Mouse (Mus musculus) mature B cell (primary cell): ENCODE results near the gene Jmjd1c.

Experiments
- in situ Hi-C: fragments of 300-500 bp; cut with MboI; formaldehyde crosslinking; loops from 2 replicates; pipeline ENCODE4 v1.14.3; 2019

Gene Jmjd1c

DNA sequence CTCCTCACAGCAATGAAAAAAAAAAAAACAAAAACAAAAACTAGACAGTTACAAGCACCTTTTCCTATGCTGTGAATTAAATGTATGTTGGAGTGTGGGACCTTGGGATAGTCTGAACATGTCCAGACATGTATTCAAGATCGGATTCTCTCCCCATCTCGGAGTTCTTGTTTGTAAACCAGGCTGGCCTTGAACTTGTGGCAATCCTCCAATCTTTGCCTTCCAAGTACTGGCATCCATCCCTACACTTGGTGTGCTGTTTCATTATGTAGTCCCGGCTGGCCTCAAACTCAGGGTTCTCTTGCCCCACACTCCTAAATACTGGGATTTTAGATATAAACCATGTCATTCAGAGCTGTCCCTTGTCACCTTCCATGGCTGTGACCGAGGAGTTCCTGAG lies 203.4 kb downstream of the Jmjd1c start:
- in situ Hi-C loops, result no loop called here

GRCm38 (mm10) chr10:67301046-67301445 lies 205.1 kb downstream of the Jmjd1c start:
- in situ Hi-C loops, result loop anchor here (25.0 kb wide), 1 partner anchor 461 kb away; no protein-coding TSS in a partner anchor

DNA sequence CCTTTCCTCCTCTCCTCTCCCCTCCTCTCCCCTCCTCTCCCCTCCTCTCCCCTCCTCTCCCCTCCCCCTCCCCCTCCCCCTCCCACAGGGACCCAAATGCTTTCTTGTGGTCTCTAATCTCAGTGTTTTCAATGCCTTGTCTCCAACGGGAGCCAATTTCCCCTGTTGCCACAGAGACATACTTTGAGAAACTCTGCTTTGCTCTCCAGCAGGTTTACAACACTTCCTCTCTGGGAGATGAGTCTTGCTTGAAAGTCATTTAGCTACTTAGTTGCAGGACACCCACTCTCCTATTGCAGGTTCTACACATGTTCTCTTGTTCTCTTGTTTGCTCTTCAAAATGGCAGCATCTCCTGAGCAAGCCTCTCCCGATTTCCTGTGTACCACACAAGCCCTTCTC lies 206.4 kb downstream of the Jmjd1c start:
- in situ Hi-C loops, result loop anchor here (25.0 kb wide), 1 partner anchor 460 kb away; no protein-coding TSS in a partner anchor
